Mouse (Mus musculus) right cerebral cortex, postnatal 36 days (tissue): ENCODE results near the gene Anks6.

ENCODE experiments used
- DNase-seq, 2 experiments: peaks; one replicate each; pipeline ENCODE4 v3.0.0; 2022; ENCODE audit warnings: low spot score in 2 of 2, mixed read lengths in 1 of 2

Anks6 gene

GRCm38 (mm10) chr4:46990281-46991015 lies 66.8 kb downstream of the Anks6 start:
- DNase-seq, result peak in 1 of 2 experiments; percentile 41

- DNase-seq, result peak in 1 of 2 experiments; percentile 56
These were observed 67.4 kb downstream of the Anks6 start for GRCm38 (mm10) chr4:46989842-46990241.

GRCm38 (mm10) chr4:46988824-46989223 lies 68.4 kb downstream of the Anks6 start:
- no peak for DNase-seq

GRCm38 (mm10) chr4:46988257-46988656 lies 69.0 kb downstream of the Anks6 start:
- no peak for DNase-seq

- no peak for DNase-seq
These were observed 69.4 kb downstream of the Anks6 start for GRCm38 (mm10) chr4:46987809-46988208.

- no peak for DNase-seq
These were observed 71.2 kb downstream of the Anks6 start for GRCm38 (mm10) chr4:46986054-46986453.

- DNase-seq, result no peak
These were observed 74.3 kb downstream of the Anks6 start for GRCm38 (mm10) chr4:46982912-46983311.

- no peak for DNase-seq
These were observed 75.1 kb downstream of the Anks6 start for GRCm38 (mm10) chr4:46982094-46982493.

- DNase-seq, result no peak
These were observed 78.9 kb downstream of the Anks6 start for GRCm38 (mm10) chr4:46978371-46978770.

GRCm38 (mm10) chr4:46977161-46977560 lies 80.1 kb downstream of the Anks6 start:
- no peak for DNase-seq

GRCm38 (mm10) chr4:46976671-46977071 lies 80.6 kb downstream of the Anks6 start:
- DNase-seq, result no peak

- DNase-seq, result no peak
These were observed 83.9 kb downstream of the Anks6 start for GRCm38 (mm10) chr4:46973322-46973721.

- DNase-seq, result no peak
These were observed 89.2 kb downstream of the Anks6 start for GRCm38 (mm10) chr4:46967981-46968380.

GRCm38 (mm10) chr4:46966551-46966950 lies 90.7 kb downstream of the Anks6 start:
- DNase-seq, result no peak
